Mouse (Mus musculus) ES-Bruce4 (cell line): ENCODE data around the gene Tspan31. TPM values are rescaled to one million over a fixed set of nuclear protein-coding genes. Genes with fewer than 3 reads are reported as not detected.

Source experiments
- H3K27ac ChIP-seq: 2 replicates; pipeline ENCODE4 v1.5.1; 2012; ENCODE audit warnings: low read length, inconsistent platforms; ENCODE audit not compliant: insufficient read depth
- H3K27me3 ChIP-seq: 2 replicates; pipeline ENCODE4 v1.6.1; 2012; ENCODE audit warnings: mild to moderate bottlenecking, low read length, inconsistent platforms; ENCODE audit not compliant: control insufficient read depth, poor library complexity, insufficient read depth, severe bottlenecking
- H3K36me3 ChIP-seq: 2 replicates; pipeline ENCODE4 v1.6.1; 2012; ENCODE audit warnings: inconsistent platforms, mild to moderate bottlenecking, low read length, moderate library complexity; ENCODE audit not compliant: control insufficient read depth, poor library complexity, insufficient read depth, severe bottlenecking
- H3K4me1 ChIP-seq: one replicate; pipeline ENCODE4 v1.8.1; 2011; ENCODE audit warnings: low read length; ENCODE audit not compliant: control insufficient read depth, insufficient read depth
- H3K4me3 ChIP-seq: 2 replicates; pipeline ENCODE4 v1.5.1; 2011; ENCODE audit warnings: low read depth, mild to moderate bottlenecking, low read length
- H3K9ac ChIP-seq: 2 replicates; pipeline ENCODE4 v1.6.1; 2012; ENCODE audit warnings: low read depth, mild to moderate bottlenecking, inconsistent platforms; ENCODE audit not compliant: poor library complexity, severe bottlenecking
- H3K9me3 ChIP-seq: replicated peaks from 2 replicates; pipeline ENCODE4 v1.6.1; 2012; ENCODE audit warnings: mild to moderate bottlenecking, low read length, inconsistent platforms; ENCODE audit not compliant: control insufficient read depth, poor library complexity, insufficient read depth, severe bottlenecking
- CTCF ChIP-seq: IDR thresholded peaks from one replicate; pipeline ENCODE4 v1.8.1; 2011; ENCODE audit warnings: low read depth, low read length
- EP300 ChIP-seq: IDR thresholded peaks from 2 replicates; pipeline ENCODE4 v1.6.1; 2011; ENCODE audit warnings: low read depth, low read length; ENCODE audit not compliant: insufficient read depth
- POLR2A ChIP-seq: IDR thresholded peaks from one replicate; pipeline ENCODE4 v1.8.1; 2011; ENCODE audit warnings: low read length; ENCODE audit not compliant: insufficient read depth
- polyA plus RNA-seq: library from polyadenylated mRNA; stranded (reverse); fragments of >200 nt; gene quantifications from 2 replicates; pipeline ENCODE4 v1.2.4, GENCODE M21; 2011; ENCODE audit warnings: low read depth; ENCODE audit not compliant: missing spikeins, insufficient read depth, insufficient read length

Tspan31 gene
- polyA plus RNA-seq, 1 experiment, result 75.9 TPM

DNA sequence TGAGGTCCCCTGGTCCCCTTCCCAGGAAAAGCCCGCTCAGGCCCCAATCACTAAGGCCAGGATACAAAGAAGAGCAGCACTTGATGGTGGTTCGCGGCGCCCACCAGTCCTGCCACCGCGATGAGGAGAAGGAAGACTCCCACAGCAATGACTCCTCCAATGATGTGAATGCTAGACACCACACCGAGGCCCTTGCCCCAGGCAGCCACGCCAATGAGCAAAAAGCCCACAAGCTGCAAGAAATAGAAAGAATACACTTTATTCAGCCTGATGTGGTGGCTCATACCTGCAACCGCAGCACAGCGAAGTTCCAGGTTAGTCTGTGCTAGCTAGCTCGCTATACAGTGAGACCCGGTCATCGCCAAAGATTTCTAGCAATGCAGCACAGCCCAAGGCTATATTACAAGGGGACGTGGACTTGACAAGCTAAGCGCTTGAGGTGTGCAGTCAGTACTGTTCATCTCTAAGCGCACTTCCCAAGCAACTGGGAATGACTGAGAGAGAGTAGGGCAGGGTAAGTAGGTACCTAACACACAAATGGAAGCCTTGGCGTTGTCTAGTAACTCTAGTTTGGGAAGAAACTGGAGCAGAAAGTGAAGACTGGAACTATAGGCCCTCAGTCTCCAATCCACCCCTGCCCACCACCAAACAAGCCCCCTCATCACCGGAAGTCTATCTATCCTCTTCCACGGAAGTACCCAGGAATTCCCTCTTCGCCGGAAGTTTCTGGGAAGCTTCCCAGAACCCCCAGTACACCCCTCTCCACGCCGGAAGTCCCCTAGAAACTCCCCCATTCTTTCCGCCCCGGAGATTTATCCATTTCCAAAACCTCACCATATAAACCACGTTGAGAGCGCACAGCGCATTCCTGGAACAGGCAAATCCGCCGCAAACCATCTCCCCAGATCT, 529 bp downstream of the Tspan31 start:
- no peaks in the 10 kb centered on the region for H3K27me3 ChIP-seq
- H3K4me3 ChIP-seq, result peak overlapping the region; percentile 98
- H3K4me1 ChIP-seq, result peaks cover 3% of the 10 kb centered on the region
- H3K9ac ChIP-seq, result peak overlapping the region; percentile 90
- peaks cover 39% of the 10 kb centered on the region for H3K36me3 ChIP-seq
- no peak for TF ChIP-seq CTCF
- no peak for TF ChIP-seq EP300
- no peak for TF ChIP-seq POLR2A
- H3K27ac ChIP-seq, result peak overlapping the region; percentile 69
- H3K9me3 ChIP-seq, result no peaks in the 10 kb centered on the region

DNA sequence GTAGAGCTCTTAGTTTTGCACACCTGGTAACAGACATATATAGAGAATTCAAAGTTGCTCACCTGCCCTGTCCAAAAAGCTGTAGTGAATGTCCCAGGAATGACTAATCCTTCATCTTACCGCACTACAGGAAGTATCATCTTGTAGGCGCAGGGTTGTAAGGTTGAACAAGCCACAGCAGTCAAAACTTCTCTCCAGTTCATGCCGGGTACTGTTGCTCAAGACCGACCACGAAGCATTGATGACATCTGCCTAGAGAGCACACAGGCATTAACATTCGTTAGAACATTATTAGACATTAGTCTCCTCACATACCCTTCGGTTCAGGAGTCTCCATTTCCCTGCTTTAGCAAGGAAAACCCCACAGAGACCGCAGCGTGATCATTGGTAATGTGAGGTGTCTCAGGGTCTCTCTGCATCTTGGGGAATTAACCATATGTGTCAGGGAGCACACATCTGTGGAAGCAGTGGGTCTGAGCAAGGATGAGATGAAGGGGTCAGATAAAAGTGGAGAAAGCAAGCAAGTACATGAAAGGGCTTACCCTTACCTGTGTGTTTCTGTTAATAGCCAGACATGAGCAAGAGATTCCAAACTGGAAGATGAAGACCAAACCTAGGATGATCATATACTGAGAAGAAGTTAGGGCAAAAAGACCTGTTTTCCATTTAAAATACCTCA, 1.6 kb downstream of the Tspan31 start:
- Histone ChIP-seq H3K9ac (peak overlapping the region; percentile 90; the same call in 1 of the 2 replicates), H3K36me3 (peaks cover 39% of the 10 kb centered on the region), H3K9me3 (no peaks in the 10 kb centered on the region), H3K27ac (no peak overlapping the region), H3K4me3 (0 out of 2 replicates have a peak overlapping the region, but pooled peaks have one; percentile 98), H3K27me3 (no peaks in the 10 kb centered on the region), H3K4me1 (peaks cover 3% of the 10 kb centered on the region)
- no peak for TF ChIP-seq EP300
- no peak for TF ChIP-seq POLR2A
- no peak for TF ChIP-seq CTCF

DNA sequence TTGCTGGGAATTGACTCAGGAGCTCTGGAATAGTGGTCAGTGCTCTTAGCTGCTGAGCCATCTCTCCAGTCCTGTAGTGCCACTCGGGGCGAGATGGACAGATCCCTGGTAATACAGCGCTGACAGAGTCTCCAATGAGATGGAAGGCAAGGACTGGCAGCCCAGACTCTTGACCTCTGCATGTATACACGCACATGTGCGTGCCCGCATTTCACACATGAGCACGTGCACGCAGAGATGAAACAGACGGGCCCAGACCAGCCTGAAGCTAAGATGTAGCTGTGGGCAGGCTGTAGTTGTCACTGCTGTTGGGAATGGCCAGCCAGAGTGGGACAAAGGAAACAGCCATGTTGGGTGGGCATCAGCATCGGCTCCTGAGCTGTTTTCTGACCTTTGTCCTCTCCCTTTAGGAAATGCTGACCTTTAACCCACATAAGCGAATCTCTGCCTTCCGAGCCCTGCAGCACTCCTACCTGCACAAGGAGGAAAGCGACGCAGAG, 3.5 kb downstream of the Tspan31 start:
- Histone ChIP-seq H3K9me3 (no peaks in the 10 kb centered on the region), H3K27me3 (no peaks in the 10 kb centered on the region), H3K4me1 (peaks cover 3% of the 10 kb centered on the region), H3K27ac (no peak overlapping the region), H3K4me3 (no peak overlapping the region), H3K36me3 (peaks cover 39% of the 10 kb centered on the region), H3K9ac (no peak overlapping the region)
- no peak for TF ChIP-seq EP300
- TF ChIP-seq POLR2A, result no peak
- TF ChIP-seq CTCF, result no peak

DNA sequence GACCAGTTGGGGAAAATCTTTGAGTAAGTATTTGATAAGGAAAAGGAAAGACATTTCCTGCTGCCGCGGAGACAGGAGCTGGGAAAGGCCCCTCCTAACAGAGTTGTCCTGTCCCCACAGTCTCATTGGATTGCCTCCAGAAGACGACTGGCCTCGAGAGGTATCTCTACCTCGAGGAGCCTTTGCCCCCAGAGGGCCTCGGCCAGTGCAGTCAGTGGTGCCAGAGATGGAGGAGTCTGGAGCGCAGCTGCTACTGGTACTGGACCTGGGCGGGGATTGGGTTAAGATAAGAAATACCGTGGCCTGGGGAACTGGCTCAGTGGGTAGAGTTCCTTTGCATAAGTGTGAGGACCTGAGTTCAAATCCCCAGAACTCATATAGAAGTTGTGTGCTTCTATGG, 4.1 kb downstream of the Tspan31 start:
- Histone ChIP-seq H3K4me1 (peaks cover 2% of the 10 kb centered on the region), H3K36me3 (peaks cover 39% of the 10 kb centered on the region), H3K4me3 (no peak overlapping the region), H3K27me3 (no peaks in the 10 kb centered on the region), H3K9ac (no peak overlapping the region), H3K9me3 (no peaks in the 10 kb centered on the region), H3K27ac (no peak overlapping the region)
- no peak for TF ChIP-seq EP300
- TF ChIP-seq CTCF, result no peak
- no peak for TF ChIP-seq POLR2A

DNA sequence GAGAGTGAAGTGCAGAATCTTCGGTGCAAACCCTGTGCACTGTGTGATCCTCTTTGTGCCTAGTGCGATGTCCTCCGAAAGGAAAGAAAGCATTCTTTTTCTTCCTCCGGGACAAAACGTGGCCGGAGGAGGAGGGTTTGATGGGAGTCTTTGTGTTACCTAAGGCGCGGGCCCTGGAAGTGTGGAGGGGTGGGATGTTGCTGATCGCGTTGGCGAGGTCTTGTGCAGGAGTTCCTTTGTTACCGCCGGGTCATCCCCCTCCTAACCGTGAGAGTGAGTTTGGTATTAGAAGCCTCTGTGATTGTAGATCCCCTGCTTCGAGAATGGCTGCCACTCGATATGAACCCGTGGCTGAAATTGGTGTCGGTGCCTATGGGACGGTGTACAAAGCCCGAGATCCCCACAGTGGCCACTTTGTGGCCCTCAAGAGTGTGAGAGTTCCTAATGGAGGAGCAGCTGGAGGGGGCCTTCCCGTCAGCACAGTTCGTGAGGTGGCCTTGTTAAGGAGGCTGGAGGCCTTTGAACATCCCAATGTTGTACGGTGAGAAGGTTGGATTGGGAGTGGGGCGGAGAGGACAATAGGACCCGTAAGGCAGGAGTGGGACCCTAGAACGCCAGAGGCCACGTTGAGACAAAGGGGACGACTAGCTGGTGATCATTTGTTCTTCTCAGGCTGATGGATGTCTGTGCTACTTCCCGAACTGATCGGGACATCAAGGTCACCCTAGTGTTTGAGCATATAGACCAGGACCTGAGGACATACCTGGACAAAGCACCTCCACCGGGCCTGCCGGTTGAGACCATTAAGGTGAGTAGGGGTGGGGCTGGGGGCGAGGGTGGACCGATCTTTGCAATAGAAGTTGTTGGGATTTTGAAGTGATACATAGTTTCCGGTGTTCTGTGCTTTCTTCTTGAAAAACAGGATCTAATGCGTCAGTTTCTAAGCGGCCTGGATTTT, 5.9 kb downstream of the Tspan31 start:
- H3K4me1 ChIP-seq, result peaks cover 2% of the 10 kb centered on the region

More for the DNA sequence above, 5.9 kb downstream of the Tspan31 start:
- H3K9me3 ChIP-seq, result no peaks in the 10 kb centered on the region
- peak overlapping the region; percentile 82 for H3K4me3 ChIP-seq
- H3K27me3 ChIP-seq, result no peaks in the 10 kb centered on the region
- H3K27ac ChIP-seq, result peak overlapping the region; percentile 54; the same call in 1 of the 2 replicates
- peak overlapping the region; percentile 88 for H3K9ac ChIP-seq
- TF ChIP-seq CTCF, result no peak
- no peak for TF ChIP-seq EP300
- TF ChIP-seq POLR2A, result no peak
- H3K36me3 ChIP-seq, result peaks cover 39% of the 10 kb centered on the region
